Mouse (Mus musculus): ENCODE measurements at regions not wholly inside any gene's neighbourhood (a gene's known extent, or its start where the extent isn't known, plus 50 kb on each side); places are given as distances from the start of the nearest gene placed in this dataset.
"Not testable (repeated sequence)": the region's sequence is repeated elsewhere in the genome, so short reads cannot be mapped to it uniquely, and the experiment has no call there.

- 96% methylated on average over 22 of the region's 22 CpGs for WGBS
- H3K27ac ChIP-seq (ENCODE audit: low read length); H3K27me3 ChIP-seq (ENCODE audit: control insufficient read depth, insufficient read depth, low read length); H3K36me3 ChIP-seq (ENCODE audit: control insufficient read depth, insufficient read depth, low read length); H3K9ac ChIP-seq (ENCODE audit: low read length); H3K9me3 ChIP-seq (replicated peaks; ENCODE audit: control insufficient read depth, low read length); H3K4me2 ChIP-seq (ENCODE audit: low read depth, low read length); H3K4me3 ChIP-seq (replicated peaks; ENCODE audit: low read length); H3K4me1 ChIP-seq (ENCODE audit: control insufficient read depth, insufficient read depth, low read length); ATAC-seq (ENCODE audit: insufficient read depth, low FRiP score): not testable (repeated sequence)
Measured at GRCm38 (mm10) chr9:115438234-115438633, 128.0 kb upstream of the Stt3b start.

GRCm38 (mm10) chr9:115446681-115447080 lies 136.5 kb upstream of the Stt3b start:
- Histone ChIP-seq H3K9me3 (replicated peaks; ENCODE audit: control insufficient read depth, low read length) (no peaks in the 10 kb centered on the region), H3K4me1 (ENCODE audit: control insufficient read depth, insufficient read depth, low read length) (no peaks in the 10 kb centered on the region), H3K27me3 (ENCODE audit: control insufficient read depth, insufficient read depth, low read length) (no peaks in the 10 kb centered on the region), H3K36me3 (ENCODE audit: control insufficient read depth, insufficient read depth, low read length) (no peaks in the 10 kb centered on the region), H3K27ac (ENCODE audit: low read length) (no peak overlapping the region), H3K4me3 (replicated peaks; ENCODE audit: low read length) (no peak overlapping the region), H3K9ac (ENCODE audit: low read length) (no peak overlapping the region), H3K4me2 (ENCODE audit: low read depth, low read length) (no peak overlapping the region)
- no peak for ATAC-seq (ENCODE audit: insufficient read depth, low FRiP score)
- WGBS: 81% methylated on average over 11 of the region's 11 CpGs

GRCm38 (mm10) chr9:115450741-115451320 lies 140.6 kb upstream of the Stt3b start:
- Histone ChIP-seq H3K36me3 (ENCODE audit: control insufficient read depth, insufficient read depth, low read length) (no peaks in the 10 kb centered on the region), H3K4me2 (ENCODE audit: low read depth, low read length) (no peak overlapping the region), H3K9me3 (replicated peaks; ENCODE audit: control insufficient read depth, low read length) (no peaks in the 10 kb centered on the region), H3K27ac (ENCODE audit: low read length) (no peak overlapping the region), H3K4me1 (ENCODE audit: control insufficient read depth, insufficient read depth, low read length) (no peaks in the 10 kb centered on the region), H3K4me3 (replicated peaks; ENCODE audit: low read length) (no peak overlapping the region), H3K27me3 (ENCODE audit: control insufficient read depth, insufficient read depth, low read length) (no peaks in the 10 kb centered on the region), H3K9ac (ENCODE audit: low read length) (no peak overlapping the region)
- 73% methylated on average over 5 of the region's 5 CpGs for WGBS
- no peak for ATAC-seq (ENCODE audit: insufficient read depth, low FRiP score)

GRCm38 (mm10) chr9:115454771-115455170 lies 144.6 kb upstream of the Stt3b start:
- Histone ChIP-seq H3K36me3 (ENCODE audit: control insufficient read depth, insufficient read depth, low read length) (no peaks in the 10 kb centered on the region), H3K4me2 (ENCODE audit: low read depth, low read length) (no peak overlapping the region), H3K27me3 (ENCODE audit: control insufficient read depth, insufficient read depth, low read length) (no peaks in the 10 kb centered on the region), H3K4me3 (replicated peaks; ENCODE audit: low read length) (no peak overlapping the region), H3K4me1 (ENCODE audit: control insufficient read depth, insufficient read depth, low read length) (no peaks in the 10 kb centered on the region), H3K9me3 (replicated peaks; ENCODE audit: control insufficient read depth, low read length) (no peaks in the 10 kb centered on the region), H3K9ac (ENCODE audit: low read length) (no peak overlapping the region), H3K27ac (ENCODE audit: low read length) (no peak overlapping the region)
- no peak for ATAC-seq (ENCODE audit: insufficient read depth, low FRiP score)
- WGBS: 77% methylated on average over 7 of the region's 7 CpGs

- WGBS: 41% methylated on average over 3 of the region's 3 CpGs
- no peaks in the 10 kb centered on the region for H3K27me3 ChIP-seq (ENCODE audit: control insufficient read depth, insufficient read depth, low read length)
- H3K36me3 ChIP-seq (ENCODE audit: control insufficient read depth, insufficient read depth, low read length): no peaks in the 10 kb centered on the region
- no peak overlapping the region for H3K4me3 ChIP-seq (replicated peaks; ENCODE audit: low read length)
- no peak for ATAC-seq (ENCODE audit: insufficient read depth, low FRiP score)
- no peak overlapping the region for H3K27ac ChIP-seq (ENCODE audit: low read length)
- no peaks in the 10 kb centered on the region for H3K4me1 ChIP-seq (ENCODE audit: control insufficient read depth, insufficient read depth, low read length)
- no peak overlapping the region for H3K4me2 ChIP-seq (ENCODE audit: low read depth, low read length)
- H3K9me3 ChIP-seq (replicated peaks; ENCODE audit: control insufficient read depth, low read length): no peaks in the 10 kb centered on the region
- H3K9ac ChIP-seq (ENCODE audit: low read length): no peak overlapping the region
Measured at GRCm38 (mm10) chr9:115456121-115456520, 145.9 kb upstream of the Stt3b start.

- 40% methylated on average over 6 of the region's 6 CpGs for WGBS
- H3K4me1 ChIP-seq (ENCODE audit: control insufficient read depth, insufficient read depth, low read length): no peaks in the 10 kb centered on the region
- no peak for ATAC-seq (ENCODE audit: insufficient read depth, low FRiP score)
Measured at GRCm38 (mm10) chr9:115456638-115457037, 146.4 kb upstream of the Stt3b start.

GRCm38 (mm10) chr9:115457889-115458710 lies 147.9 kb upstream of the Stt3b start:
- H3K9me3 ChIP-seq (replicated peaks; ENCODE audit: control insufficient read depth, low read length): no peaks in the 10 kb centered on the region
- H3K4me2 ChIP-seq (ENCODE audit: low read depth, low read length): no peak overlapping the region
- no peak overlapping the region for H3K27ac ChIP-seq (ENCODE audit: low read length)
- H3K9ac ChIP-seq (ENCODE audit: low read length): no peak overlapping the region
- H3K4me1 ChIP-seq (ENCODE audit: control insufficient read depth, insufficient read depth, low read length): no peaks in the 10 kb centered on the region
- no peaks in the 10 kb centered on the region for H3K27me3 ChIP-seq (ENCODE audit: control insufficient read depth, insufficient read depth, low read length)
- no peak for ATAC-seq (ENCODE audit: insufficient read depth, low FRiP score)
- H3K4me3 ChIP-seq (replicated peaks; ENCODE audit: low read length): no peak overlapping the region
- WGBS: 65% methylated on average over 21 of the region's 21 CpGs
- no peaks in the 10 kb centered on the region for H3K36me3 ChIP-seq (ENCODE audit: control insufficient read depth, insufficient read depth, low read length)

More at GRCm38 (mm10) chr9:115456638-115457037, 146.4 kb upstream of the Stt3b start:
- Histone ChIP-seq H3K36me3 (ENCODE audit: control insufficient read depth, insufficient read depth, low read length) (no peaks in the 10 kb centered on the region), H3K9ac (ENCODE audit: low read length) (no peak overlapping the region), H3K4me3 (replicated peaks; ENCODE audit: low read length) (no peak overlapping the region), H3K9me3 (replicated peaks; ENCODE audit: control insufficient read depth, low read length) (no peaks in the 10 kb centered on the region), H3K4me2 (ENCODE audit: low read depth, low read length) (no peak overlapping the region), H3K27me3 (ENCODE audit: control insufficient read depth, insufficient read depth, low read length) (no peaks in the 10 kb centered on the region), H3K27ac (ENCODE audit: low read length) (no peak overlapping the region)

GRCm38 (mm10) chr9:115459075-115459474 lies 148.9 kb upstream of the Stt3b start:
- H3K4me1 ChIP-seq (ENCODE audit: control insufficient read depth, insufficient read depth, low read length); H3K9ac ChIP-seq (ENCODE audit: low read length): not testable (repeated sequence)
- 87% methylated on average over 6 of the region's 6 CpGs for WGBS

GRCm38 (mm10) chr9:115465326-115465725 lies 155.1 kb upstream of the Stt3b start:
- no peak overlapping the region for H3K9ac ChIP-seq (ENCODE audit: low read length)
- H3K4me2 ChIP-seq (ENCODE audit: low read depth, low read length): no peak overlapping the region
- H3K27ac ChIP-seq (ENCODE audit: low read length): no peak overlapping the region
- H3K4me3 ChIP-seq (replicated peaks; ENCODE audit: low read length): no peak overlapping the region
- H3K27me3 ChIP-seq (ENCODE audit: control insufficient read depth, insufficient read depth, low read length): no peaks in the 10 kb centered on the region
- H3K9me3 ChIP-seq (replicated peaks; ENCODE audit: control insufficient read depth, low read length): no peaks in the 10 kb centered on the region
- no peaks in the 10 kb centered on the region for H3K4me1 ChIP-seq (ENCODE audit: control insufficient read depth, insufficient read depth, low read length)
- 85% methylated on average over 10 of the region's 10 CpGs for whole genome bisulfite sequencing
- no peaks in the 10 kb centered on the region for H3K36me3 ChIP-seq (ENCODE audit: control insufficient read depth, insufficient read depth, low read length)
- no peak for ATAC-seq (ENCODE audit: insufficient read depth, low FRiP score)

More at GRCm38 (mm10) chr9:115459075-115459474, 148.9 kb upstream of the Stt3b start:
- not testable (repeated sequence) for H3K4me2 ChIP-seq (ENCODE audit: low read depth, low read length); ATAC-seq (ENCODE audit: insufficient read depth, low FRiP score); H3K4me3 ChIP-seq (replicated peaks; ENCODE audit: low read length); H3K27ac ChIP-seq (ENCODE audit: low read length); H3K27me3 ChIP-seq (ENCODE audit: control insufficient read depth, insufficient read depth, low read length); H3K36me3 ChIP-seq (ENCODE audit: control insufficient read depth, insufficient read depth, low read length); H3K9me3 ChIP-seq (replicated peaks; ENCODE audit: control insufficient read depth, low read length)
